Mouse (Mus musculus) forebrain, embryonic 11.5 days (tissue): Measurements from ENCODE around the gene Ssh3. TPM values are rescaled to one million over a fixed set of nuclear protein-coding genes. Genes with fewer than 3 reads are reported as not detected.

Source experiments
- ATAC-seq: fragments of 200-750 bp; cut with Nextera tagmentation; replicated peaks from 2 replicates; pipeline ENCODE4 v1.8.0; 2017; ENCODE audit warnings: moderate TSS enrichment; ENCODE audit not compliant: low FRiP score
- DNase-seq: peaks from one replicate; pipeline ENCODE4 v3.0.0-alpha.2; 2017; ENCODE audit warnings: low spot score
- H3K27ac ChIP-seq: fragments of 300-500 bp; sonication (generic); 2 replicates; pipeline ENCODE4 v1.5.1; 2014; ENCODE audit warnings: low read depth, low read length
- H3K27me3 ChIP-seq: fragments of 300-500 bp; sonication (generic); 2 replicates; pipeline ENCODE4 v1.6.1; 2014; ENCODE audit warnings: mild to moderate bottlenecking, low read length, mixed read lengths; ENCODE audit not compliant: control insufficient read depth, insufficient read depth
- H3K36me3 ChIP-seq: fragments of 300-500 bp; sonication (generic); 2 replicates; pipeline ENCODE4 v1.6.1; 2014; ENCODE audit warnings: mild to moderate bottlenecking, low read length, moderate library complexity, mixed read lengths; ENCODE audit not compliant: control insufficient read depth, insufficient read depth
- H3K4me1 ChIP-seq: fragments of 300-500 bp; sonication (generic); replicated peaks from 2 replicates; pipeline ENCODE4 v1.6.1; 2014; ENCODE audit warnings: low read length, mixed read lengths; ENCODE audit not compliant: control insufficient read depth, insufficient read depth
- H3K4me2 ChIP-seq: fragments of 300-500 bp; sonication (generic); 2 replicates; pipeline ENCODE4 v1.6.1; 2014; ENCODE audit warnings: low read depth, mild to moderate bottlenecking, low read length, moderate library complexity, mixed read lengths; ENCODE audit not compliant: severe bottlenecking
- H3K4me3 ChIP-seq: fragments of 300-500 bp; sonication (generic); 2 replicates; pipeline ENCODE4 v1.5.1; 2014; ENCODE audit warnings: low read depth, low read length
- H3K9ac ChIP-seq: fragments of 300-500 bp; sonication (generic); 2 replicates; pipeline ENCODE4 v1.6.1; 2014; ENCODE audit warnings: low read length
- H3K9me3 ChIP-seq: fragments of 300-500 bp; sonication (generic); 2 replicates; pipeline ENCODE4 v1.6.1; 2016; ENCODE audit warnings: low read length, mixed read lengths; ENCODE audit not compliant: control insufficient read depth
- WGBS: fragments of 180-500 bp; shearing (Covaris S2); extraction: QIAGEN DNeasy Blood & Tissue Kit; methylation state at CpG from one replicate; pipeline ENCODE4 v1.1.7; 2014; 5-methylcytosine and 5-hydroxymethylcytosine counted together
- polyA plus RNA-seq: library from polyadenylated mRNA; unstranded; fragments of >200 nt; fragmentation: Nextera tagmentation; extraction: Ambion mirVana; gene quantifications from 2 replicates; pipeline ENCODE4 v1.2.1, GENCODE M21; 2014

The Ssh3 gene
- polyA plus RNA-seq, 1 experiment from 2014 or later: 3.3 TPM

GRCm38 (mm10) chr19:4247010-4247409 is 22.0 kb downstream of the Ssh3 start:
- no peak overlapping the region for H3K4me3 ChIP-seq
- no peaks in the 10 kb centered on the region for H3K36me3 ChIP-seq
- H3K27ac ChIP-seq: no peak overlapping the region
- no peaks in the 10 kb centered on the region for H3K9me3 ChIP-seq
- DNase-seq (no peak), ATAC-seq (no peak)
- H3K4me1 ChIP-seq: no peaks in the 10 kb centered on the region
- no peak overlapping the region for H3K9ac ChIP-seq
- WGBS: 61% methylated on average over 1 of the region's 1 CpGs
- H3K27me3 ChIP-seq: no peaks in the 10 kb centered on the region
- no peak overlapping the region for H3K4me2 ChIP-seq

DNA sequence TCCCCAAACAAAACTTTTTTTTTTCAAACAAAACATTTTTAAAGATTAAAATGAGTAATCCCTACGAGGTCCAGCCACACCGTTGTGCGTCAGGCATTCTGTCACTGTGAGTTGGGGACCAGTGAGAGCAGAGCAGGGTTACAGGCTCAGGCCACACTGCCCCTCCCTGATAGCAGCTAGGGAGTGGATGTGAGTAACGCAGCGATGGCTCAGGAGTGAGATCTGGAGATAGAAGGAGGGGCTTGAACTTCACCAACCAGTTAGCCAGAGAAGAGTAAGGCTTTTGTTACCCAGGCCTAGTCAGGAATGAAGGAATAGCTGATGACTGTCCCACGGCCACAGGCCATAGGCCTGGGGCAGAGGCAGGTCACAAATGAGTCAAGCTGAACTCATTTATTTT is 24.2 kb downstream of the Ssh3 start:
- Histone ChIP-seq H3K27ac (no peak overlapping the region), H3K27me3 (no peaks in the 10 kb centered on the region), H3K36me3 (no peaks in the 10 kb centered on the region), H3K4me2 (no peak overlapping the region), H3K9me3 (no peaks in the 10 kb centered on the region), H3K9ac (no peak overlapping the region), H3K4me3 (no peak overlapping the region), H3K4me1 (no peaks in the 10 kb centered on the region)
- ATAC-seq: no peak
- WGBS: 81% methylated on average over 6 of the region's 6 CpGs
- no peak for DNase-seq

DNA sequence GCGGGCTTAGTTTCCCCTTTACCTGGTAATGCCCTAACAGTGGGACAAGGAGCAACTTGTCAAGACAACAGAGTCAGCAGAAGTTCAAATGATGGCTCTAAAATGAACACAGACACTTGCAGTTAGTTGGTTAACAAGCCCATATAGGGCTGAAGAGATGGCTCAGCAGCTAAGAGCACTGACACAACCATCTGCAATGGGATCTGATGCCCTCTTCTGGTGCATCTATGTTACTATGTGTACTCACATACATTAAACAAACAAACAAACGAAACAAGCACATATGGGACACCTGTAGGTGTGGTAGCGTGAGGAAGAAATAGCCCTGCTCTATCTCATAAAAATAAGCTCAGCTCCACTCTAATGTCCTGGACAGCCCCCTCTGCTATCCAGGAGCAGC is 26.6 kb downstream of the Ssh3 start:
- Histone ChIP-seq H3K9ac (no peak overlapping the region), H3K36me3 (no peaks in the 10 kb centered on the region), H3K4me2 (no peak overlapping the region), H3K9me3 (no peaks in the 10 kb centered on the region), H3K4me1 (no peaks in the 10 kb centered on the region), H3K27ac (no peak overlapping the region), H3K27me3 (no peaks in the 10 kb centered on the region), H3K4me3 (no peak overlapping the region)
- no peak for DNase-seq
- WGBS: 71% methylated on average over 3 of the region's 3 CpGs
- no peak for ATAC-seq

- ATAC-seq (no peak), DNase-seq (no peak)
- H3K27me3 ChIP-seq: no peaks in the 10 kb centered on the region
- H3K36me3 ChIP-seq: no peaks in the 10 kb centered on the region
- no peak overlapping the region for H3K9ac ChIP-seq
- no peak overlapping the region for H3K27ac ChIP-seq
- 74% methylated on average over 8 of the region's 8 CpGs for WGBS
- H3K4me2 ChIP-seq: no peak overlapping the region
- no peaks in the 10 kb centered on the region for H3K4me1 ChIP-seq
- no peak overlapping the region for H3K4me3 ChIP-seq
- H3K9me3 ChIP-seq: no peaks in the 10 kb centered on the region
Measured at GRCm38 (mm10) chr19:4240247-4240668, 28.7 kb downstream of the Ssh3 start.

DNA sequence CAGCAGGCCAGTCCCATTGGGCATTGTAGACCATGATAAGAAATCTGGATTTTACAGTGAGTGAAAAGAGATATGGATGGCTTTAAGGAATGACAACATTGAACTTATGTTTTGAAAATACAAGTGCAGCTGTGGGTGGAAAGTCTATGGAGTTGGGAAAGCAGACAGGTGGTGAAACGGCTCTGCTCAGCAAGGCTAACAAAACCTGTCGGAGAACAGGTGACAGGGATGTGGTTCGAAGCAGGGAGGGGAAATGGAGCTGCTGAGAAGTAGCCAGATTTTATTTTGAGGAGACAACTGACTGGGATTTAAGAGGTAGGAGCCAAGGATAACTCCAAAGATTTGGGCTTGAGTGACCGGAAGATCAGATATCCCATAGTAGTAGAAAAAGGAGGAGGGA is 34.4 kb downstream of the Ssh3 start:
- Histone ChIP-seq H3K4me2 (no peak overlapping the region), H3K9ac (no peak overlapping the region), H3K36me3 (no peaks in the 10 kb centered on the region), H3K4me3 (no peak overlapping the region), H3K27ac (no peak overlapping the region), H3K4me1 (no peaks in the 10 kb centered on the region; the same call in 1 of the 2 replicates), H3K9me3 (no peaks in the 10 kb centered on the region), H3K27me3 (no peaks in the 10 kb centered on the region)
- 81% methylated on average over 4 of the region's 4 CpGs for WGBS
- ATAC-seq (no peak), DNase-seq (no peak)

DNA sequence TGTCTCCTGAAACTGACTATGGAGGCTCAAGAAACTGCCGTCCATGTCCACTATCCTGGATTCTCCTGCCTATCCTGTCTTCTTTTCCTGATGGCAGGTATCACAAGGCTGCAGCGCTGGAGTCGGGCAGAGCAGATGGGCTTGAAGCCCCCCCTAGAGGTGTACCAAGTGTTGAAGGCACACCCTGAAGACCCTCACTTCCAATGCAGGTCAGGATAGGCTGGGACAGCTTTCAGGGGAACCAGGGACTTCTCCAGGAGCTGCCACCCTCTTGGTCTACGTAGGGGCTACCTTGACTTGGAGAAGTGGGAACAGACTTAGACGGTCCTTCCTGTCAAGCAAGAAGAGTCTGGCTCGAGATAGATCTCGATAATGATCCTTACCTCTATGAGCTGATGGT is 36.3 kb downstream of the Ssh3 start:
- 81% methylated on average over 7 of the region's 7 CpGs for WGBS
- no peak overlapping the region for H3K9ac ChIP-seq

GRCm38 (mm10) chr19:4232186-4232572 is 36.8 kb downstream of the Ssh3 start:
- Histone ChIP-seq H3K4me3 (peak overlapping the region; percentile 50), H3K9ac (peak overlapping the region; percentile 58), H3K9me3 (no peaks in the 10 kb centered on the region), H3K4me1 (no peaks in the 10 kb centered on the region; the same call in 1 of the 2 replicates), H3K27ac (no peak overlapping the region), H3K4me2 (peak overlapping the region; percentile 90), H3K36me3 (no peaks in the 10 kb centered on the region), H3K27me3 (no peaks in the 10 kb centered on the region)
- DNase-seq (no peak), ATAC-seq (no peak)
- 46% methylated on average over 2 of the region's 2 CpGs for WGBS

More for the DNA sequence above, 36.3 kb downstream of the Ssh3 start:
- no peak for DNase-seq
- H3K4me1 ChIP-seq: no peaks in the 10 kb centered on the region; the same call in 1 of the 2 replicates
- no peak overlapping the region for H3K4me2 ChIP-seq
- no peaks in the 10 kb centered on the region for H3K27me3 ChIP-seq
- no peak overlapping the region for H3K4me3 ChIP-seq
- no peak overlapping the region for H3K27ac ChIP-seq
- H3K36me3 ChIP-seq: no peaks in the 10 kb centered on the region
- no peaks in the 10 kb centered on the region for H3K9me3 ChIP-seq
- no peak for ATAC-seq

GRCm38 (mm10) chr19:4231253-4232185 is 37.5 kb downstream of the Ssh3 start, which contains the start of gene Pold4:
Gene Pold4, plus strand, starts transcription at chr19:4231899.
- Histone ChIP-seq H3K27me3 (no peaks in the 10 kb centered on the region), H3K9me3 (no peaks in the 10 kb centered on the region), H3K9ac (peak within 1 kb of the TSS; percentile 58), H3K4me3 (peak within 1 kb of the TSS; percentile 50), H3K4me1 (no peaks in the 10 kb centered on the region; the same call in 1 of the 2 replicates), H3K4me2 (peak within 1 kb of the TSS; percentile 90), H3K27ac (no peak within 1 kb of the TSS), H3K36me3 (no peaks in the 10 kb centered on the region)
- WGBS: 11% methylated on average over 26 of the region's 26 CpGs
- DNase-seq: peak; percentile 92
- ATAC-seq: peak; percentile 85
